Mouse (Mus musculus): ENCODE data around the gene Gprasp1. TPM values are rescaled to one million over a fixed set of nuclear protein-coding genes. Genes with fewer than 3 reads are reported as not detected.
"Not testable (repeated sequence)": the region's sequence is repeated elsewhere in the genome, so short reads cannot be mapped to it uniquely, and the experiment has no call there.

The Gprasp1 gene
- 31.2 and 45.9 TPM in 2 replicates for total RNA-seq (2017)

- ATAC-seq (replicated peaks; ENCODE audit: low read depth, poor library complexity, severe bottlenecking): peak; percentile 100
These were observed at the start of gene Gprasp1, which contains the start of gene Armcx5 for GRCm38 (mm10) chrX:135742304-135743055. Gene Gprasp1, plus strand, starts transcription at chrX:135742733. Gene Armcx5, plus strand, starts transcription at chrX:135742733.

- no peak for ATAC-seq (replicated peaks; ENCODE audit: low read depth, poor library complexity, severe bottlenecking)
These were observed 48.9 kb upstream of the Gprasp1 start, which contains the start of gene Tcp11x2 for GRCm38 (mm10) chrX:135693633-135694032. Gene Tcp11x2, minus strand, starts transcription at chrX:135693790.

DNA sequence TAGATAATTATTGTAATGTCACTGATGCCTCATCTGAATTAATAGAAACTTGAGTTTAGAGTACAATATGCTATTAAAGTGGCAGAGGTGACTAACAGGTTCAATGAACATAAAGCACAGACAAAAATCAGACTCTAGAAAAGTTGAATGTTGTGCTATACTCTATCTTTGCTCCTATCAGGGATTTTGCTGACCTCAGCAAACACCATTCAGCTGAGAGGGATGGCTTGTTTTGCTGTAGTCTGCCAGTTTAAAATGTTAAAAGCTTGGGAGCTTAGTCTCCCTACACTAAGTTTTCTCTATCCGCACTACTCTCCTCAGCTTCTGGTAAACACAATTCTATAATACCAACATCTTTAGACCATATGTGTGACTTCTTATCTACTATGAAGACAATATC lies 39.4 kb upstream of the Gprasp1 start:
- ATAC-seq (replicated peaks; ENCODE audit: low read depth, poor library complexity, severe bottlenecking): no peak

GRCm38 (mm10) chrX:135704349-135704748 lies 38.2 kb upstream of the Gprasp1 start:
- no peak for ATAC-seq (replicated peaks; ENCODE audit: low read depth, poor library complexity, severe bottlenecking)

DNA sequence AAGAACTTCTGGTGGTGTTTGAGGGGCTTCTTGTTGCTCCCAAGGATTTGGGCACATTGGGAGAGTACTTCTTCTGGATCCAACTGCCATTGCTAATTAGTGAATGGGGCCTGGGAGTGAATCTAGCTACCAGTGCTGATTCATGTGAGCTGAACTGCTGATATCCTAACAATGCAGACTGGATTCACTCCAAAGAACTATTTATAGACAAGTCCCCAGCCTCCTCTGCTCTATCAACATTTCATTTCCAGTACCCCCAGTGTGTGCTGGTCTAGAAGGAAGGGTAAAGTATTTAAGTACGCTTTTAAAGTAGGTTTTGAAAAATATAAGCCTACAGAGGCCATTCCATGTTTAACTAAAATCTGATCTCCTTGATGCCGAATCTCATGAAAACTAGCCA lies 29.7 kb upstream of the Gprasp1 start:
- no peak for ATAC-seq (replicated peaks; ENCODE audit: low read depth, poor library complexity, severe bottlenecking)

DNA sequence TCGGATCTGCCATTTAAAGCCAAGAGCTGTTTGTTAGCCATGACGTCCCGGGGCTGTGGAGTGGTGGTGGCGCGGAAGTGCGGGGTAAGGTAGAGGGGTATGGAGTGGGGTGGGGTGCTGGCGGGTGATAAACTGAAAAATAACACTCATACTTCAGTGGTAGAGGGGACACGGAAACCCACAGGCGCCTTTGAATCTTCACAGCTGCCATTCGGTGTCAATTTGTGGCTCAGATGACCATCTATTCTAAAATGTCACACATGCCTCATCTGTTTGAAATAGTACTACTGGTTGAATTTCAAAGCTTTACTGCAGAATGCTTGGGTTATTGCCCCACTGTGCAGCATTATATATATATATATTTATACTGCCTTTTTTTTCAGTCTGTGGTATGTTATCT lies 17.4 kb upstream of the Gprasp1 start, which contains the start of gene Tmsb15a:
Tmsb15a (minus strand) TSS at position 101 of the 400 bp plus-strand sequence.
- no peak for ATAC-seq (replicated peaks; ENCODE audit: low read depth, poor library complexity, severe bottlenecking)

- ATAC-seq (replicated peaks; ENCODE audit: low read depth, poor library complexity, severe bottlenecking): no peak
These were observed 3.6 kb upstream of the Gprasp1 start for GRCm38 (mm10) chrX:135738730-135739520.

DNA sequence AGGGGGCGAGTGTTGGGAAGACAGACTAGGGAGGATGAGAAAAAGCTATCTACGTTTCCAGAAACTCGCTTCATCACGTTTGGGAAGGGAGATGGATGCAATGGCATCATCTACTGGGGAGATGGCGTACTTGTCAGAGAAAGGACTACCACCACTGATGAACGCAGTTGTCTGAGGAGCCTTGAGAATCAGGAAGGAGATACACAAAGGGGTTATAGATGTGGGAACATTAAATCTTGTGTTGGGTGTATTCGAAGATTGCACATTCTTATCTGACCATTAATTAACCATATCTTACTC lies 473 bp downstream of the Gprasp1 start:
- peak; percentile 5; the same call in 1 of the 2 replicates for ATAC-seq (replicated peaks; ENCODE audit: low read depth, poor library complexity, severe bottlenecking)

- not testable (repeated sequence) for ATAC-seq (replicated peaks; ENCODE audit: low read depth, poor library complexity, severe bottlenecking)
These were observed 2.8 kb downstream of the Gprasp1 start for GRCm38 (mm10) chrX:135745376-135745775.

- peak; percentile 86 for ATAC-seq (replicated peaks; ENCODE audit: low read depth, poor library complexity, severe bottlenecking)
These were observed 10.3 kb downstream of the Gprasp1 start for GRCm38 (mm10) chrX:135752832-135753231.

DNA sequence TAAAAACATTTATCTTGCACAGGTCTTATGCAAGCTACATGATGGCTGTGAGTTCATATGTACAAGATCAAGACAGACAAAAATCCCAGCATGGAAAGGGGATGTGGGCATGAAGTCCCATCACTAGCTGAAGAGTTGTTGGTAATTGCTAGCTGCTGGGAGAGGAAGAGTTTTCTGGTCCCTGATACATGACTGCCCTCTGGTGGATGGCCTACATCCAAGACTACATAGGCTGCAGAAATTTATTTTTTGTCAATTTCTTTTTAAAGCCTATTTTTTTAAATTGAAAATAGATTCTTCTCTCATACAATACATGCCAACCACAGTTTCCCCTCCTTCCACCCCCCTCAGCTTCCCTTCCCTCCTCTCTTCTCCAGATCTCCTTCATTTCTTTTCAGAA lies 19.2 kb downstream of the Gprasp1 start:
- peak; percentile 45; the same call in 1 of the 2 replicates for ATAC-seq (replicated peaks; ENCODE audit: low read depth, poor library complexity, severe bottlenecking)

- no peak for ATAC-seq (replicated peaks; ENCODE audit: low read depth, poor library complexity, severe bottlenecking)
These were observed 25.6 kb downstream of the Gprasp1 start for GRCm38 (mm10) chrX:135768043-135768548.

DNA sequence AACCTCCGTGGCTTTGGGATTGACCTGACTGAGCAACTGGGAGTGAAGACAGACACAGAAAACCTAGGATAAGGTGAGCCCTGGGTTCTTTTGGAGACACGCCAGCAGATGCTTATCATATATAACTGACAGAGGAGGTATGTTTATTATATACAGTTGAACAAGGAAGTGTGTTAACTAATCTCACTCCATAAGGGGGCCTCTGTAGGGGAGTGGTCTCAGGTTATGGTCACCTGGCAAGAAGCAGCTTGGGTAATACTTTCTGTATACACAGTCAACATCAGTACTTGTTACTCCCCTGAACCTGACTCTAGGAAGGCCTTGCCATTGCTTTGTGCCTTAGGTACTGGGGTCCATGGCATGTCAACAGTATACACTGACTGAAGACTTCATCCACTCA lies 26.0 kb downstream of the Gprasp1 start:
- ATAC-seq (replicated peaks; ENCODE audit: low read depth, poor library complexity, severe bottlenecking): no peak

DNA sequence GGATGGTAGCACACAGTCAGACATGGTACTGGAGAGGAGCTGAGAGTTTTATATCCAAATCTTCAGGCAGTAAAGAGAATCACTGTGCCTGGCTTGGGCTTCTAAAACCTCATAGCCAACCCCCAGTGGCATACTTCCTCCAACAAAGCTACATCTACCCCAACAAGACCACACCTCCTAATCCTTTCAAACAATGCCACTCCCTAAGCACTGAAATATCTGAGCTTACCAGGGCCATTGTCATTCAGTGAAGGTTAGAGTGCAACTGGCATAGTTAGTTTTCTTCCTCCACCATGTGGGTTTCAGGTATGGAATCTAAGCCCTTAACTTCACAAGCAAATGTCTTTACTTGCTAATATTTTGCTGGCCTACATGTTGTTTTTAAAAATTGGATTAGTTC lies 49.0 kb downstream of the Gprasp1 start:
- no peak for ATAC-seq (replicated peaks; ENCODE audit: low read depth, poor library complexity, severe bottlenecking)

DNA sequence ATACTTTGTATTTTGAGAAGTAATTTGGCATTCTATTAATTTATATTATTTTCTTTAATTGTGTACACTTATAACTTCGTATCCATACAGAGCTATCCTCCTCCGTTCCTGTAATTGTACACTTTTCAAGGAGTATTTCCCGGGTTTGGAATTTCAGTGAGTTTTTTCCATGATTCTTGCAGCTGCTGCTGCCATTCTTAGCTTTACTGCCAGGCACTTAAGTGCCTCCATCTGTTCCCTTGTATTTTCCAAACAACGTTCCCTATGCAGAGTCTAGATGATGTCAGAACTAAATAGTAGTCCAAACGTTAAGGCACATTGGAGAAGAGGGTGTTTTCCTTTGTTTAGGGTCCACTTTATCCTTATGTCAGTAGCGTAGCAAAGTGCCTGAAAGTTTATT lies 49.8 kb downstream of the Gprasp1 start:
- no peak for ATAC-seq (replicated peaks; ENCODE audit: low read depth, poor library complexity, severe bottlenecking)

GRCm38 (mm10) chrX:135795591-135796304 lies 53.2 kb downstream of the Gprasp1 start:
- ATAC-seq (replicated peaks; ENCODE audit: low read depth, poor library complexity, severe bottlenecking): peak; percentile 85

GRCm38 (mm10) chrX:135796305-135797211 lies 54.0 kb downstream of the Gprasp1 start:
- ATAC-seq (replicated peaks; ENCODE audit: low read depth, poor library complexity, severe bottlenecking): peak; percentile 53

DNA sequence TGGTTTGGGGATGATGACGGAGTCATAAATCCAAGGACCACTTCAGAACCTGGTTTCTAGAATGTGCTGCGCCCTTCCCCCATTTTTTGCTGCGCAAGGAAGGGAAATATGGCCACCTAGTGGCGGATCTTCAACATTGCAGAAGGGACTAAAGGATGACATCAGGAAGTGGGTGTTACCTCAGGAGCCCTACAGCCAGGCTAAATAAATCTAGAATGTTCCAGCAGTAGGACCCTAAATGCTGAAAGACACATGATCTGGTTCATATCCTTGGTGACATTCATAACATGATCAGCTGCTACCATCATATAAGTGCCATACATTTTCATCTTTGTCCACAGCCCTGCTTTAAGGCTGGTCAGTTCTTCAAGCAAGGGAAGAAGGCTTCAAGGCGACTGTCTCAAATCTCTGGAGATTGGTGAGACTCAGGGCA lies 54.7 kb downstream of the Gprasp1 start, which contains the start of gene Bhlhb9:
Bhlhb9 (plus strand) TSS at position 383 of the 433 bp plus-strand sequence.
- ATAC-seq (replicated peaks; ENCODE audit: low read depth, poor library complexity, severe bottlenecking): peak; percentile 85

GRCm38 (mm10) chrX:135804149-135804548 lies 61.6 kb downstream of the Gprasp1 start:
- ATAC-seq (replicated peaks; ENCODE audit: low read depth, poor library complexity, severe bottlenecking): no peak

Measured in common myeloid progenitor, adult 5-6 weeks (primary cell).